Mouse (Mus musculus) spleen, postnatal 36 days (tissue): ENCODE results near the gene Lipi.

ENCODE experiments used
- DNase-seq, 2 experiments: peaks; one replicate each; pipeline ENCODE4 v3.0.0; 2022; ENCODE audit warnings: low spot score in 2 of 2, mixed read lengths in 1 of 2

Gene Lipi

GRCm38 (mm10) chr16:75585961-75586360 is at the start of gene Lipi:
Lipi (minus strand) TSS chr16:75586061.
- no peak for DNase-seq

DNA sequence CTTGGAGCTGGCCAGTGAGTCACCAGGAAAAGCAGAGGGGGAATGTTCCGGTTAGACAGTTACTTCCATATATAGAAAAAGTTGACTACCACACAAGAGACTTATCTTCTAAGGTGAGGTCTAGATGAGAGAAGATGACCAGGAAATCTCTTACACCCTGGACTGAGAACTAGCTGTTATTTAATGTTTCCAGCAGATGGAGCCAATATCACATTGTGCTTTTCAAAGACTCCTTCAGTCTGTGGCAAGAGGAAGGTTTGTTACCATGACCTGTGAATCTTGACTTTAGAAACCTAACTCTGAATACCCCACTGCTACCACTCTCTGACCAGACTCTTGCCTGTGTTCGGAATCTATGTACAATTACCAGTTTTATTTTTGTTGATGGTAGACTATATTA is 42.0 kb upstream of the Lipi start:
- DNase-seq: no peak

DNA sequence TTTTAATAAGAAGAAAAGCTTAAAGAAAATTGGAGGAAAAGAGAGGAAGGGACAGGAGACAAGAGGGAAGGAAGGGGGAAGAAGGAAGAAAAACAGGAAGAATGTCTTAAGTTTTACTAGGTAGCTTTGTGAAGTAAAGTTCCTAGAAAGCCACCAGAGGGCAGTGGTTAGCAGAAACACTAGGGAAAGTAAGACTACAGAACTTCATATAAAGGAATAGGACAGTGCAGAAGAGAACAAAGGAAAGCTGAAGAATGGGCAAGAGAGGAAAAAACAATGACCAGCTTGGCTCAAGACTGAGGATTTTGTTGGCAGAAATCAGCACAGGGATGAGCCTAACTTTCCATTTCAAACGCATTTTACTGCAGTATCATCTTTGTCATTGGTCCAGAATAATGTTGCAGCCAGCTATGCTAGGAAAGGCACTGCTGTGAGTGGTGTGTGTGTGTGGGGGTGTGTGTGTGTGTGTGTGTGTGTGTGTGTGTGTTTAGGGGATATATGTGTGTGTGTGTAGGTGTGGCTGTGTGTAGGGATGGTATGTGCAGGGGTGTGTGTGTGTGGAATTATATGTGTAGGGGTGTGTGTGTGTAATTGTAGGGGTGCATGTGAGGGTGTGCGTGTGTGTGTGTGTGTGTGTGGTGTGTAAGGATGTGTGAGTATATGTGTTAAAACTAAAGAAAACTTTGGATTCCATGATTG is 31.9 kb upstream of the Lipi start:
- DNase-seq: peak in 1 of 2 experiments; percentile 25

GRCm38 (mm10) chr16:75612561-75612960 is 26.7 kb upstream of the Lipi start:
- DNase-seq: no peak

DNA sequence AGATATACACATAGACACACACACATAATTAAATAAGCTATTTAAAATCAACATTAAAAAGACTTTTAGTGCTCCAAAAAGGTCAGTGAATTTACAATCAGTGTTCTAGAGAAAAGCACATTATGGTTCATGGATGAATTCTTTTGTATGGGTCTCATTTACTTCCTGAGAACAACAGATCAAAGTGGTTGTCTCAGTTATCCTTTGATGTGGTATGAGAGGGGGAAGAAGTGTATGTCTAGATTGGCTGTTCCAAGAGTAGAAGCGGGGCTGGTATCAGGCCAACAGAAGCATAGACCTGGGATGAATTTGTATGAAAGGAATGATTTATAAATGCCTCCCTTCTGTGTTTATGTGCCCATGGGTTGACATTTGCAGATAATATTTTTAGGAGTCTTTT is 20.6 kb upstream of the Lipi start:
- no peak for DNase-seq

GRCm38 (mm10) chr16:75593501-75594183 is 7.8 kb upstream of the Lipi start:
- no peak for DNase-seq

DNA sequence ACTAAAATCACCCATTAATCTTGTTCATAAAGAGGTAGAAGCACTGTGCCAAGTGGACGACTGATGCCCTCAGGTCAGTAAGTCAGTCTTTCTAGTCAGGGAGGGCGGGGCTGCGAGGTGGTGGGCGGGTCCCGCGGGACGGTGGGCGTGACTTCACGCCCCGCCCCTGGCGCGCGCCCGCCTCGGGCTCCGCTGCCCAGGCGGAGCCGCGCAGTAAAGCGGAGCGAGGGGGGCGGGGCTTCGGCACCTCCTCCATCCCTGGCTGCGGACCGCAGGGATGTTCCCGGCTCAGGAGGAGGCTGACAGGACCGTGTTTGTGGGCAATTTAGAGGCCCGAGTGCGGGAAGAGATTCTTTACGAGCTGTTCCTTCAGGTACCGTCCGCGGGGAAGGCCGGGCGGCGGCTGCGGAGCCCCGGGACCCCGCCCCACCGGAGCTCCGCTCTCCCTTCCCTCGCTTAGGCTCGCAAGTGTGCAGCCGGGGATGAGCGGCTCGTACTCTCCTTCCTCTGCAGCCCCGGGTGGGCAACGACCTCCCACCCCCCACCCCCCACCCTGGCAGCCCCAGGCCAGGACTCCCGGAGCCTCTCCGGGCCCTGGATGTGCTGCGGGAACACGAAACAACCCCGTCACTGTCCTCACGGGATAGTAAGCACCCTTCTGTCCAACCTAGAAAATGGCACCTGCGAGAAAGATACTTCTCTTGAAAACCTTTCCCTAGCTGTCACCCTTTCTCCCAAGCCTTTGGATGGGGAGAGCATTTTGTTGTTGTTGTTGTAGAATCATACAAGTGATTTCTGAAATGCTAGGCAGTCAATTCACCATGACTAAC is 7.0 kb upstream of the Lipi start, which contains the start of gene Rbm11:
TSS of gene Rbm11 (plus strand) at position 174 of the 830 bp plus-strand sequence.
- peak; percentile 57 to 60 for DNase-seq

- no peak for DNase-seq
Measured at GRCm38 (mm10) chr16:75586466-75586865, 605 bp upstream of the Lipi start.

DNA sequence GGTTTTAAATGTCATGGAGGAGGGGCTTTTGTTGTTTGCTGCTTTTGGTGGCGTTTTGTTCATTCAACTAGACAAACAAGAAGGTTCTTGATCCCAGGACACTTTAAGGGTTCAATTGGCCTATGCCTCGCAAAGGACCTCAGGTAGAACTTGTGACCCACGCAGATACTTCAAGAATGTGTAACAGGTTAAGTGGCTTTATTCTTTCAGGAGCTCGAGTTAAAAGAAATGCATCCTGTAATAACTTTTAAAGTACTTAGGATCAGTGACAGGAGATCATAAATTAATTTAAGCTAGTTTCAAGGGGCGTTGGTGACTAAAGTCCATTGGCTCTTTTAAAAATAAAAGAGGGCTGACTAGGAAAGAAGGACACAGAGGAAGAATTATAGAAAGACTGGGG is 3.6 kb downstream of the Lipi start:
- no peak for DNase-seq

DNA sequence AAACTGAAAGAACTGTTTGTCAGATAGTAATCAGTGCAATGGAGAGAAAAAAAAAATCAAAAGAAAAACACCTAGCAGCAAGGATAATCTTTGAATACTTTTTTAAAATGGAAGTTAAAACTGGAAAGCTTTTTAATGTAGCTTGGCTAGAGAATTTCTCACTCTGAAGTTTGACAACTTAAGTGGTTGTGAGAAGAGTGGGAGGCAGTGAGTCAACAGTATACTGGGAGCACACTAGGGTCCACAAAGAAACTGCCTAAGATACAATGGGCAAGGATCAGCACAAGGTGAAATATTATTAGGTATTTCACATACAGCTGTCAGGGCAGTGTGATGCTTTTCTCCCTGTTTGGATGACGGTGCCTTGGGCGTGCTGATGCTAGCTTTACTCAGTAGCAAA is 23.0 kb downstream of the Lipi start:
- DNase-seq: no peak

- DNase-seq: no peak
Measured at GRCm38 (mm10) chr16:75545310-75545709, 40.6 kb downstream of the Lipi start.

DNA sequence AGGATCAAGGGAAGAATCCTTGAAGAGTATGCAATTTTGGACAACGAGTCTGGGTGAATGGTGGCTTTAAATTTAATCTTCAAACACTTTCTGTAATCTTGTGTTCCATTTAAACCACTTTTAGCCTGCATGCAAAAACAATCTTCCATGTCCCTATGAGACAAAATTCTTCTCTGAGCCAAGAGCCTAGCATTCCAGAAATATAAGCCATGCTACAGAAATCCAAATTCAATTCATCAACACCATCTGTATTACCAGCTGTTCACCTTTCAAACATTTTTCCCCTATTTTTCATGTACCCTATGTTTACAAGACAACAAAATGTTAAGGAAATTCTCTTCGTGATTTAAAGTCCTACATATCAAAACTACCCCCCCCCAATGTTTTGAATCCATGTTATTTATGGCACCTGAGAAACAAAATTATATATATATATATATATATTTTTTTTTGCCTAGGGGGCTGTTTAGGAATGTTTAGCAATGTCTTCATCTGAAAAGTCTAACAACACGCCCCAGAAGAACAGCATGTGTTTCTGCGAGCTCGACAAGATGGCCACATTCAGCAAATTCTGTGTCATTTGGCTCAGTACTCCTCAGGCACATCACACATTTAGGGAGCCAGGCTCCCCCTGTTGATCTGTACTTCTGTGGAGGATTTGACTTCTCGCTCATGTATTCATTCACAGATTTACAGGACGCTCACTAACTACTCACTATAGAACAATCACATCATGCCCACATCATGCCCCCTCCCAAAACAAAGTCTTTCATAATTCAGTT is 47.9 kb downstream of the Lipi start:
- no peak for DNase-seq

DNA sequence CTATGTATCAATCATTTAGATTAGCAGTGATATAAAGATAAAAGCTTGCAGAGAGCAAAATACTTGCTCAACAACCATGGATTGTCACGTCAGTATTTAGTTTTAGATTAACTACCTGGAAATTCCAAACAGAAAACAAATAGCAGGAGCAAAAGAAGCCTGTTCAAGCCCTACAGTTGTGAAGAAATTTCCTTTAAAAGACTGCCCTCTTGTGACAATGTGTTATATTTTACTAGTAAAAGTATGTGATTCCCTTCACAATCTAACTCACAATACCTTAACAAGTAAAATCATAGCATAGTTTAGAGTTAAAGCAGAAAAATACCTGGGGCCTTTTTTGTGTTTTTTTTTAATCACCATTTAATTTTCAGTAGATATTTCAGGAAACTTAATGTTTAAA is 54.2 kb downstream of the Lipi start:
- no peak for DNase-seq

DNA sequence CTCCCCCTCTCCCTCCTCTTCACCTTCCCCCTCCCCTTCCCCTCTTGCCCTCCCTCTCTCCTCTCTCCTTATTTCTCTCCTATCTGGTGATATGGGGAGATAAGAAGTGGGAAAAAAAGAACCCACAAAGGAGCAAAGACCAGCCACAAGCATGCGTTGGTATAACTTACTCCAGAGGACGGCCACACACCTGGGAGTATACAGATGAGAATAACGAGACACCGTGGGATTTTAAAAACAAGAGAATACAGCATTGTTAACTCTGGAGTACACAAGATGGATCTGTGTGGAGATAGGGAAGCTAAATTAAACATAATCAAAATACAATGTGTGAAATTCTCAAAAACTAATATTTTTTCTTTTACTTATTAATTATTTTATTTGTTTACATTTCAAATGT is 89.3 kb downstream of the Lipi start:
- DNase-seq: no peak
